Mouse (Mus musculus): ENCODE measurements around the gene Olig2. TPM values are rescaled to one million over a fixed set of nuclear protein-coding genes. Genes with fewer than 3 reads are reported as not detected.

Gene Olig2
- total RNA-seq (2014; rRNA removed) (not detected in 2 replicates), polyA plus RNA-seq (2012; rRNA removed) (not detected in 2 replicates)

DNA sequence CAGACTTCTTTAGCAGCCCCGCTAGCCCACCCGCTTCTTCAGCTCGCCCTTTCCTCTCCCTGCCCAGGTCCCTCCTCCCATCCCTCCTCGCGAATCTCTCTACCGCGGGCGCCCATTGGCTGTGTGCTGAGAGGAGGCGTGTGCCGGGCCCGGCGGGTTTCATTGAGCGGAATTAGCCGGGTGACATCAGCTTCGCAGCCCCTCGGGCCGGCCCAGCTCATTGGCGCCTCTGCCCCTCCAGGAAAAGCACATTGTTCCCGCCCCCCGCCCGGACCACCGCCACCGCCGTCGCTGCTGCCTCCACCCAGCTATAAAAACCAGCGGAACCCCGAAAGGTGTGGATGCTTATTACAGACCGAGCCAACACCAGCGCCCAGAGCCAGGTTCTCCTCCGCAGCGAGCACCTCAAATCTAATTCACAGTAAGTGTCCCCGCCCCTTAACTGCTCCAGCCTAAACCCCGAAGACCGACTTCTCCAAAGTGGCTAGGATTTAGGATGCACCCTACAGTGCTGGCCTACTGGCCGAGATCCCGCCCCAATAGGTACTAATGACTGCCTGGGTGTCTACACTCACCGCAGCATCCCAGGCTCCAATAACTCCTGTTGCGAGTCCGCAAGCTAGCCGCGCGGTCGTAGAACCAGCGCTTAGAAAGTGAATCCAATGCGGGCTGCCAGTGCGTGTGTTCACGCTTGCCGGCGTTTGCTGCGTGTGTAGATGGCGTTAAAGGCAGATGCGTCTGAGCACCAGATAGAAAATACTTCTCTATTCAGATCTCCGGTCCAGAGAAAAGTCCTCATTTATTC is at the start of gene Olig2:
Gene Olig2 (plus strand): TSS at position 225 of the 805 bp plus-strand sequence.
- no peak within 1 kb of the TSS for H3K4me3 ChIP-seq (ENCODE audit: insufficient read depth, low read depth, low read length)
- H3K27me3 ChIP-seq (ENCODE audit: control insufficient read depth, insufficient read depth, low read length) = peaks cover 59% of the 10 kb centered on the region
- no peaks in the 10 kb centered on the region for H3K4me1 ChIP-seq (ENCODE audit: control insufficient read depth, insufficient read depth, low read length)
- 3% methylated on average over 53 of the region's 53 CpGs for WGBS
- no peak for TF ChIP-seq POLR2A (IDR thresholded peaks at IDR 0.05; ENCODE audit: extremely low read depth, insufficient read depth, low read length)
- no peak within 1 kb of the TSS for H3K27ac ChIP-seq (replicated peaks; ENCODE audit: insufficient read depth, low read depth, low read length)
- no peaks in the 10 kb centered on the region for H3K36me3 ChIP-seq (ENCODE audit: control insufficient read depth, insufficient read depth, low read length)
- no peak within 1 kb of the TSS for H3K9ac ChIP-seq (ENCODE audit: low read depth, low read length)
- no peaks in the 10 kb centered on the region for H3K79me2 ChIP-seq (ENCODE audit: control insufficient read depth, insufficient read depth, low read length)
- no peak for DNase-seq (ENCODE audit: extremely low read depth, low read depth, low spot score)

DNA sequence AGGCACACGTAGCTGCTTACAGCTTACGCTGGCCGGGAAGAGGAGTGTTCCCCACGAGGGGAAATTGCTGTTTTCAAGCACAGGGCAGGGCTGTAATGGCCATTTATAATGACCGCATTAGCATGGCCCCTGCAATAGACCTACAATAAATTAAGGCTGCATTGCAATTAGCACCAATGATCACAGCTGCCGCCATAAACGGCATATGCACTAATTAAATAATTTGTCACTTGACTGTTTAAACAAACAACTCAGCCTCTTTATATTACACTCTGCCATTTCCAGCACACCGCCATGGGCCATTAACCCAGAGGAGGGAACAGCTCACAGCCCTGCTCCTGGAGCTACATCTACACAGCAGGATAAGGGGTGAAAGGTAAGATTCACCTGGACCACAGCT is 49.4 kb upstream of the Olig2 start:
- Histone ChIP-seq H3K4me1 (ENCODE audit: control insufficient read depth, insufficient read depth, low read length) (no peaks in the 10 kb centered on the region), H3K27me3 (ENCODE audit: control insufficient read depth, insufficient read depth, low read length) (no peaks in the 10 kb centered on the region), H3K27ac (replicated peaks; ENCODE audit: insufficient read depth, low read depth, low read length) (no peak overlapping the region), H3K9ac (ENCODE audit: low read depth, low read length) (no peak overlapping the region), H3K36me3 (ENCODE audit: control insufficient read depth, insufficient read depth, low read length) (no peaks in the 10 kb centered on the region), H3K79me2 (ENCODE audit: control insufficient read depth, insufficient read depth, low read length) (no peaks in the 10 kb centered on the region), H3K4me3 (ENCODE audit: insufficient read depth, low read depth, low read length) (no peak overlapping the region)
- DNase-seq (ENCODE audit: extremely low read depth, low read depth, low spot score) = no peak
- no peak for TF ChIP-seq CTCF (IDR thresholded peaks at IDR 0.05; ENCODE audit: low read depth, low read length)
- no peak for TF ChIP-seq POLR2A (IDR thresholded peaks at IDR 0.05; ENCODE audit: extremely low read depth, insufficient read depth, low read length)
- WGBS = 82% methylated on average over 8 of the region's 8 CpGs

DNA sequence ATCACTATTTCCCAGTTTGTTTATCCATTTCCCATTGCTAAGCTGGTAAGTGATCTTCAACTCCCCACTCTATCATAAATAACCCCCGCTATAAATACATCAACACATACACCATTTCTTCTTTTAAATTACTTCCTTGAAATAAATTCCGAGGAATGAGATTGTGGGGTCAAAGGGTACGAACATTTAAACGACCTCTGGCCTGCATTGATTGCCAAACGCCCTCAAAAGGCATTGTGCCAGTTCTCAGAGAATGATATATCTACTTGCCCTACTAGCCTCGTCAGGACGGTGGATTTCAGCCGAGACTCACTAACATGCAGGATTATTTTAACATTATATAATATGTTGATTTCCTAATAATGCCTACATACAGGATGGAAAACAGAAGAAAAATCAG is 38.2 kb upstream of the Olig2 start:
- no peak for TF ChIP-seq POLR2A (IDR thresholded peaks at IDR 0.05; ENCODE audit: extremely low read depth, insufficient read depth, low read length)
- TF ChIP-seq CTCF (IDR thresholded peaks at IDR 0.05; ENCODE audit: low read depth, low read length) = no peak
- H3K4me1 ChIP-seq (ENCODE audit: control insufficient read depth, insufficient read depth, low read length) = no peaks in the 10 kb centered on the region
- H3K9ac ChIP-seq (ENCODE audit: low read depth, low read length) = no peak overlapping the region
- H3K36me3 ChIP-seq (ENCODE audit: control insufficient read depth, insufficient read depth, low read length) = no peaks in the 10 kb centered on the region
- H3K4me3 ChIP-seq (ENCODE audit: insufficient read depth, low read depth, low read length) = no peak overlapping the region
- 16% methylated on average over 8 of the region's 8 CpGs for WGBS
- H3K27me3 ChIP-seq (ENCODE audit: control insufficient read depth, insufficient read depth, low read length) = no peaks in the 10 kb centered on the region
- DNase-seq (ENCODE audit: extremely low read depth, low read depth, low spot score) = peak; percentile 56
- H3K27ac ChIP-seq (replicated peaks; ENCODE audit: insufficient read depth, low read depth, low read length) = no peak overlapping the region
- no peaks in the 10 kb centered on the region for H3K79me2 ChIP-seq (ENCODE audit: control insufficient read depth, insufficient read depth, low read length)

DNA sequence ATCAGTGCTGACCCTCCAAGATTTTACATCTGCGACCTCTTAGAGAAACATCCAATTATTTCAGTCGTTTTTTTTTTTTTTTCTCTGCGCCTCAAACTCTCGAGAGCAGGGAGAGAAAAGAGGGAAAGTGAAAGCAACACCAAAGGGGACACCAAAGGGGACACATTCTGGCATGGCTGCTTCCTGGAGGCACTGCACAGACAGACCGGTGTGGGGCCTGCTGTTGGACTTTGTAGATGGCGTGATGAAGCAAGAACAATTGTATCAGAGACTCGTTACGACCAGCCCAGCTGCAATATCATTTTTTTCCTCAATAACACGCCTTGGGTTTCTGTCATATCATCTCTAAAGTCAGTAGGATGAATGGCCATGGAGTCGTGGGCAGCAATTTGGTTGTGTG is 37.6 kb upstream of the Olig2 start:
- Histone ChIP-seq H3K9ac (ENCODE audit: low read depth, low read length) (no peak overlapping the region), H3K4me3 (ENCODE audit: insufficient read depth, low read depth, low read length) (no peak overlapping the region), H3K4me1 (ENCODE audit: control insufficient read depth, insufficient read depth, low read length) (no peaks in the 10 kb centered on the region), H3K36me3 (ENCODE audit: control insufficient read depth, insufficient read depth, low read length) (no peaks in the 10 kb centered on the region), H3K79me2 (ENCODE audit: control insufficient read depth, insufficient read depth, low read length) (no peaks in the 10 kb centered on the region), H3K27ac (replicated peaks; ENCODE audit: insufficient read depth, low read depth, low read length) (no peak overlapping the region), H3K27me3 (ENCODE audit: control insufficient read depth, insufficient read depth, low read length) (no peaks in the 10 kb centered on the region)
- TF ChIP-seq POLR2A (IDR thresholded peaks at IDR 0.05; ENCODE audit: extremely low read depth, insufficient read depth, low read length) = no peak
- no peak for TF ChIP-seq CTCF (IDR thresholded peaks at IDR 0.05; ENCODE audit: low read depth, low read length)
- 73% methylated on average over 10 of the region's 10 CpGs for WGBS
- no peak for DNase-seq (ENCODE audit: extremely low read depth, low read depth, low spot score)

DNA sequence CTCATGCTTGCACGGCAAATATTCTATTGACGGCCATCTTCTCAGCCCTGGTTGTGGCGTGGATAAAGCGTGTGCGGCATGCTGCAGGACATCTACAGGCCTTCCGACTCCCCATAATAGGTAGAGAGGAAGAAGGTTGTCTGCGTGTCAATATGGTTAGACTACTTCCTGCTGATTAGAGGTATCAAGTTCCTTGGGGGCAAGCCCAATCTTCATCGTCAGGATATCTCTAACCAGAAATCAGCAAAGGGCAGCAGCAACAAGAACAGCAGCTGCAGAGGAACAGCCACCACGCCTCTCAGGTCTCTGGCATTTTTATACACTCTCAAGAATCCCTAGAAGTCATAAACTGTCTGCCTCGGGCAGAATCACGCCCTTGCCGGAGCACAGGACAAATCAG is 37.0 kb upstream of the Olig2 start:
- no peaks in the 10 kb centered on the region for H3K27me3 ChIP-seq (ENCODE audit: control insufficient read depth, insufficient read depth, low read length)
- H3K4me1 ChIP-seq (ENCODE audit: control insufficient read depth, insufficient read depth, low read length) = no peaks in the 10 kb centered on the region
- H3K79me2 ChIP-seq (ENCODE audit: control insufficient read depth, insufficient read depth, low read length) = no peaks in the 10 kb centered on the region
- DNase-seq (ENCODE audit: extremely low read depth, low read depth, low spot score) = no peak
- TF ChIP-seq CTCF (IDR thresholded peaks at IDR 0.05; ENCODE audit: low read depth, low read length) = no peak
- no peak for TF ChIP-seq POLR2A (IDR thresholded peaks at IDR 0.05; ENCODE audit: extremely low read depth, insufficient read depth, low read length)
- H3K9ac ChIP-seq (ENCODE audit: low read depth, low read length) = no peak overlapping the region
- no peaks in the 10 kb centered on the region for H3K36me3 ChIP-seq (ENCODE audit: control insufficient read depth, insufficient read depth, low read length)
- no peak overlapping the region for H3K4me3 ChIP-seq (ENCODE audit: insufficient read depth, low read depth, low read length)
- 93% methylated on average over 12 of the region's 12 CpGs for WGBS
- H3K27ac ChIP-seq (replicated peaks; ENCODE audit: insufficient read depth, low read depth, low read length) = no peak overlapping the region

DNA sequence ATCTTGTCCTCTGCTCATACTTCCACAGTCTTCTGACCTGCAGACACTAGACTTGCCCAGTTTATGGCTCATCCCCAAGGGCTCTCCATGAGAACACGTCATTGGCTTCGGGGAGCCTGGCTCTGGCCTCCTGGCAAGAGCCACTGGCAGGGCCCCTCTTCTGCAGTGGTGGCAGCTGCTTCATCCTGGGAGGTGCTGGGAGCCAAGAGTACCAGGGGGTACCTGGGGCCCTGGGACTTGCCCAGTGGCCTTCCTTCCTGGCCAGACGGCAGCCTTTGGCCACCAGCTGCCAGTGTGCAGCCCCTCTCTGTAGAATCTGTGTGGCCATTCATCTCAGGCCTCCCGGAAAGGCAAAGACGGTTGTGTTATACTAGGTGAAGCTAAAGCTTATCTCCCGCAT is 34.0 kb upstream of the Olig2 start:
- no peaks in the 10 kb centered on the region for H3K79me2 ChIP-seq (ENCODE audit: control insufficient read depth, insufficient read depth, low read length)
- H3K4me1 ChIP-seq (ENCODE audit: control insufficient read depth, insufficient read depth, low read length) = no peaks in the 10 kb centered on the region
- H3K27me3 ChIP-seq (ENCODE audit: control insufficient read depth, insufficient read depth, low read length) = no peaks in the 10 kb centered on the region
- 87% methylated on average over 6 of the region's 6 CpGs for WGBS
- no peak for DNase-seq (ENCODE audit: extremely low read depth, low read depth, low spot score)
- no peaks in the 10 kb centered on the region for H3K36me3 ChIP-seq (ENCODE audit: control insufficient read depth, insufficient read depth, low read length)
- TF ChIP-seq POLR2A (IDR thresholded peaks at IDR 0.05; ENCODE audit: extremely low read depth, insufficient read depth, low read length) (no peak), CTCF (IDR thresholded peaks at IDR 0.05; ENCODE audit: low read depth, low read length) (no peak)
- H3K9ac ChIP-seq (ENCODE audit: low read depth, low read length) = no peak overlapping the region
- no peak overlapping the region for H3K27ac ChIP-seq (replicated peaks; ENCODE audit: insufficient read depth, low read depth, low read length)
- no peak overlapping the region for H3K4me3 ChIP-seq (ENCODE audit: insufficient read depth, low read depth, low read length)
